Mouse (Mus musculus) embryonic facial prominence, embryonic 10.5 days (tissue): ENCODE measurements around the gene Grin3a. TPM values are rescaled to one million over a fixed set of nuclear protein-coding genes. Genes with fewer than 3 reads are reported as not detected.

Source experiments
- DNase-seq: peaks from one replicate; pipeline ENCODE4 v3.0.0-alpha.2; 2017; ENCODE audit warnings: low spot score
- H3K27ac ChIP-seq: fragments of 300-500 bp; sonication (generic); replicated peaks from 2 replicates; pipeline ENCODE4 v1.5.1; 2016; ENCODE audit warnings: mild to moderate bottlenecking
- H3K27me3 ChIP-seq: fragments of 300-500 bp; sonication (generic); replicated peaks from 2 replicates; pipeline ENCODE4 v1.6.1; 2016; ENCODE audit warnings: low read depth, mild to moderate bottlenecking; ENCODE audit not compliant: poor library complexity, severe bottlenecking
- H3K36me3 ChIP-seq: fragments of 300-500 bp; sonication (generic); replicated peaks from 2 replicates; pipeline ENCODE4 v1.6.1; 2016; ENCODE audit warnings: mild to moderate bottlenecking, moderate library complexity
- H3K4me1 ChIP-seq: fragments of 300-500 bp; sonication (generic); 2 replicates; pipeline ENCODE4 v1.6.1; 2016
- H3K4me3 ChIP-seq: fragments of 300-500 bp; sonication (generic); 2 replicates; pipeline ENCODE4 v1.5.1; 2016; ENCODE audit warnings: mild to moderate bottlenecking, moderate library complexity
- H3K9me3 ChIP-seq: fragments of 300-500 bp; sonication (generic); 2 replicates; pipeline ENCODE4 v1.6.1; 2016; ENCODE audit warnings: mild to moderate bottlenecking
- WGBS: fragments of 180-500 bp; shearing (Covaris S2); methylation state at CpG from one replicate; pipeline ENCODE4 v1.1.7; 2016; 5-methylcytosine and 5-hydroxymethylcytosine counted together
- polyA plus RNA-seq: library from polyadenylated mRNA; unstranded; fragments of >200 nt; fragmentation: Nextera tagmentation; extraction: Ambion mirVana; gene quantifications from 2 replicates; pipeline ENCODE4 v1.2.1, GENCODE M21; 2016

Grin3a gene
- 0.49 and 0.67 TPM in 2 replicates for polyA plus RNA-seq

GRCm38 (mm10) chr4:49845612-49845985 lies at the start of gene Grin3a:
Gene Grin3a (minus strand): TSS chr4:49845744.
- H3K4me1 ChIP-seq, result peaks cover 22% of the 10 kb centered on the region
- no peaks in the 10 kb centered on the region for H3K36me3 ChIP-seq
- H3K27me3 ChIP-seq, result peaks cover 56% of the 10 kb centered on the region
- under 1% methylated on average over 25 of the region's 25 CpGs for WGBS
- peak; percentile 77 for DNase-seq
- peak within 1 kb of the TSS; percentile 69 for H3K4me3 ChIP-seq
- no peak within 1 kb of the TSS; the same call in 1 of the 2 replicates for H3K27ac ChIP-seq
- no peaks in the 10 kb centered on the region for H3K9me3 ChIP-seq

GRCm38 (mm10) chr4:49891835-49892301 lies 46.3 kb upstream of the Grin3a start:
- H3K4me3 ChIP-seq, result no peak overlapping the region
- H3K27ac ChIP-seq, result no peak overlapping the region
- no peak for DNase-seq
- WGBS, result 34% methylated on average over 4 of the region's 4 CpGs
- no peaks in the 10 kb centered on the region for H3K9me3 ChIP-seq
- H3K4me1 ChIP-seq, result no peaks in the 10 kb centered on the region
- no peaks in the 10 kb centered on the region for H3K36me3 ChIP-seq
- H3K27me3 ChIP-seq, result no peaks in the 10 kb centered on the region

GRCm38 (mm10) chr4:49877084-49877483 lies 31.5 kb upstream of the Grin3a start:
- WGBS, result 70% methylated on average over 3 of the region's 3 CpGs
- H3K4me3 ChIP-seq, result no peak overlapping the region
- no peaks in the 10 kb centered on the region for H3K4me1 ChIP-seq
- no peaks in the 10 kb centered on the region for H3K27me3 ChIP-seq
- H3K27ac ChIP-seq, result no peak overlapping the region
- H3K9me3 ChIP-seq, result no peaks in the 10 kb centered on the region
- no peak for DNase-seq
- H3K36me3 ChIP-seq, result no peaks in the 10 kb centered on the region

GRCm38 (mm10) chr4:49860611-49861010 lies 15.1 kb upstream of the Grin3a start:
- Histone ChIP-seq H3K27ac (no peak overlapping the region), H3K36me3 (no peaks in the 10 kb centered on the region), H3K4me3 (no peak overlapping the region), H3K27me3 (no peaks in the 10 kb centered on the region), H3K4me1 (no peaks in the 10 kb centered on the region), H3K9me3 (no peaks in the 10 kb centered on the region)
- 98% methylated on average over 2 of the region's 2 CpGs for WGBS
- no peak for DNase-seq

- H3K27me3 ChIP-seq, result peaks cover 56% of the 10 kb centered on the region
- H3K4me1 ChIP-seq, result peaks cover 22% of the 10 kb centered on the region
- DNase-seq, result peak; percentile 53
- H3K27ac ChIP-seq, result no peak overlapping the region; the same call in 1 of the 2 replicates
- WGBS, result under 1% methylated on average over 63 of the region's 63 CpGs
- H3K4me3 ChIP-seq, result peak overlapping the region; percentile 69
- H3K9me3 ChIP-seq, result no peaks in the 10 kb centered on the region
- no peaks in the 10 kb centered on the region for H3K36me3 ChIP-seq
These were observed 524 bp downstream of the Grin3a start for GRCm38 (mm10) chr4:49844828-49845611.

- H3K9me3 ChIP-seq, result no peaks in the 10 kb centered on the region
- H3K4me3 ChIP-seq, result peak overlapping the region; percentile 69
- H3K27me3 ChIP-seq, result peaks cover 56% of the 10 kb centered on the region
- DNase-seq, result peak; percentile 24
- H3K36me3 ChIP-seq, result no peaks in the 10 kb centered on the region
- H3K4me1 ChIP-seq, result peaks cover 22% of the 10 kb centered on the region
- WGBS, result 3% methylated on average over 33 of the region's 33 CpGs
- no peak overlapping the region for H3K27ac ChIP-seq
These were observed 1.2 kb downstream of the Grin3a start for GRCm38 (mm10) chr4:49844274-49844827.

- H3K4me3 ChIP-seq, result peak overlapping the region; percentile 69; the same call in 1 of the 2 replicates
- 25% methylated on average over 6 of the region's 6 CpGs for WGBS
- no peaks in the 10 kb centered on the region for H3K36me3 ChIP-seq
- no peak overlapping the region for H3K27ac ChIP-seq
- peaks cover 56% of the 10 kb centered on the region for H3K27me3 ChIP-seq
- DNase-seq, result peak; percentile 25
- peaks cover 22% of the 10 kb centered on the region for H3K4me1 ChIP-seq
- no peaks in the 10 kb centered on the region for H3K9me3 ChIP-seq
These were observed 1.8 kb downstream of the Grin3a start for GRCm38 (mm10) chr4:49843787-49844186.

GRCm38 (mm10) chr4:49832035-49832434 lies 13.5 kb downstream of the Grin3a start:
- H3K36me3 ChIP-seq, result no peaks in the 10 kb centered on the region
- H3K27ac ChIP-seq, result no peak overlapping the region
- H3K4me1 ChIP-seq, result no peaks in the 10 kb centered on the region
- no peak overlapping the region for H3K4me3 ChIP-seq
- no peaks in the 10 kb centered on the region for H3K9me3 ChIP-seq
- no peaks in the 10 kb centered on the region for H3K27me3 ChIP-seq
- DNase-seq, result no peak

GRCm38 (mm10) chr4:49813852-49814251 lies 31.7 kb downstream of the Grin3a start:
- Histone ChIP-seq H3K4me1 (no peaks in the 10 kb centered on the region), H3K4me3 (no peak overlapping the region), H3K9me3 (no peaks in the 10 kb centered on the region), H3K27me3 (no peaks in the 10 kb centered on the region), H3K27ac (no peak overlapping the region), H3K36me3 (no peaks in the 10 kb centered on the region)
- DNase-seq, result no peak
- 85% methylated on average over 3 of the region's 3 CpGs for WGBS

- Histone ChIP-seq H3K9me3 (no peaks in the 10 kb centered on the region), H3K36me3 (no peaks in the 10 kb centered on the region), H3K4me1 (no peaks in the 10 kb centered on the region), H3K27me3 (no peaks in the 10 kb centered on the region), H3K27ac (no peak overlapping the region), H3K4me3 (no peak overlapping the region)
- DNase-seq, result no peak
These were observed 38.8 kb downstream of the Grin3a start for GRCm38 (mm10) chr4:49806791-49807190.

GRCm38 (mm10) chr4:49799338-49799737 lies 46.2 kb downstream of the Grin3a start:
- Histone ChIP-seq H3K27me3 (no peaks in the 10 kb centered on the region), H3K36me3 (no peaks in the 10 kb centered on the region), H3K4me1 (no peaks in the 10 kb centered on the region), H3K4me3 (no peak overlapping the region), H3K9me3 (no peaks in the 10 kb centered on the region), H3K27ac (no peak overlapping the region)
- 88% methylated on average over 2 of the region's 2 CpGs for WGBS
- DNase-seq, result no peak

GRCm38 (mm10) chr4:49788971-49789370 lies 56.6 kb downstream of the Grin3a start:
- DNase-seq, result no peak
- no peaks in the 10 kb centered on the region for H3K27me3 ChIP-seq
- 83% methylated on average over 2 of the region's 2 CpGs for whole genome bisulfite sequencing
- H3K9me3 ChIP-seq, result no peaks in the 10 kb centered on the region
- no peaks in the 10 kb centered on the region for H3K4me1 ChIP-seq
- no peak overlapping the region for H3K27ac ChIP-seq
- no peak overlapping the region for H3K4me3 ChIP-seq
- no peaks in the 10 kb centered on the region for H3K36me3 ChIP-seq

- Histone ChIP-seq H3K36me3 (no peaks in the 10 kb centered on the region), H3K4me1 (no peaks in the 10 kb centered on the region), H3K27me3 (no peaks in the 10 kb centered on the region), H3K9me3 (no peaks in the 10 kb centered on the region), H3K27ac (no peak overlapping the region), H3K4me3 (no peak overlapping the region)
- WGBS, result 90% methylated on average over 5 of the region's 5 CpGs
- no peak for DNase-seq
These were observed 102.7 kb downstream of the Grin3a start for GRCm38 (mm10) chr4:49742847-49743246.
